Mouse (Mus musculus) lung, postnatal 0 days (tissue): ENCODE measurements at regions not wholly inside any gene's neighbourhood (a gene's known extent, or its start where the extent isn't known, plus 50 kb on each side); places are given as distances from the start of the nearest gene placed in this dataset.

Source experiments
- CTCF ChIP-seq: IDR thresholded peaks from 2 replicates; pipeline ENCODE4 v1.5.1; 2016; ENCODE audit warnings: antibody characterized with exemption, mild to moderate bottlenecking
- EP300 ChIP-seq: IDR thresholded peaks from 2 replicates; pipeline ENCODE4 v1.6.1; 2016; ENCODE audit warnings: antibody characterized with exemption, mild to moderate bottlenecking, control low read depth

DNA sequence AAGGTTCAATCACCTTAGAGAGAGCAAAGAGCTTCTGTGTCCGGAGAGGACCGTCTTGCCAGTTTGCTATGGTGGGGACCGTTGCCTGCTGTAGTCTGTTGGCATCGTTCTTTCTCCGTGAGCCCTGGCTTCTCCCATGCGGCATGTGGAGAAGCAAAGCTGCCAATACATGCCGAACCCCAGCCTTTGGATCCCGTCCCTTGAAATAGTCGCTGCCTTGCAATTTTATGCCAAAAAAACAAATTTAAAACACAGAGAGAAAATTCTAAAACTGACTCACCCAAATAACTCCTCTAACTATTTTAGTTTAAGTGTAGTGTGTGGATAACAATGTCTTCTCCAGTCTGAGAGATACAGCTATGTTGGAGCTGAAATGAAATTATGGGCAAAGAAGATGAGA is 731.1 kb downstream of the Cdh8 start:
- TF ChIP-seq CTCF (no peak), EP300 (no peak)
